Mouse (Mus musculus) gastrocnemius, postnatal 25 days (tissue): ENCODE results near the gene Dhh. TPM values are rescaled to one million over a fixed set of nuclear protein-coding genes. Genes with fewer than 3 reads are reported as not detected.
A peak's percentile ranks its signal among the peaks of the same experiment; 100 is the strongest.
"Not testable (repeated sequence)": the region's sequence is repeated elsewhere in the genome, so short reads cannot be mapped to it uniquely, and the experiment has no call there.

ENCODE experiments used
- DNase-seq: peaks from one replicate; pipeline ENCODE4 v3.0.0; 2022
- long read RNA-seq, 2 experiments: library from polyadenylated mRNA; stranded (forward); transcript quantifications; one replicate each; pipeline ENCODE4 v2.0.0; 2021
- total RNA-seq, 2 experiments: library from RNA; stranded (reverse); gene quantifications; 1 replicate in 1 of 2; 2 replicates in 1 of 2; pipeline ENCODE4 v1.2.3; 2021

Dhh gene
- total RNA-seq, result 1 to 10 TPM; 1.2 to 2.3 TPM
- long read RNA-seq, experiment 1, full-length matches to known transcripts, result 4 of 4 reads
- long read RNA-seq, experiment 1, partial matches to known transcripts, result 0 of 4 reads
- long read RNA-seq, experiment 1, other reads (novel, unspliced or antisense), result 0 of 4 reads
- long read RNA-seq, experiment 2, full-length matches to known transcripts, result 1 of 1 reads
- long read RNA-seq, experiment 2, partial matches to known transcripts, result 0 of 1 reads
- long read RNA-seq, experiment 2, other reads (novel, unspliced or antisense), result 0 of 1 reads

- no peak for DNase-seq
These were observed at the start of gene Dhh for GRCm38 (mm10) chr15:98897928-98898800. TSS of gene Dhh (minus strand) at chr15:98898540.

- no peak for DNase-seq
These were observed 49.5 kb upstream of the Dhh start for GRCm38 (mm10) chr15:98947884-98948283.

GRCm38 (mm10) chr15:98943133-98943532 is 44.8 kb upstream of the Dhh start:
- DNase-seq, result no peak

GRCm38 (mm10) chr15:98942081-98942480 is 43.7 kb upstream of the Dhh start:
- DNase-seq, result no peak

GRCm38 (mm10) chr15:98941539-98941938 is 43.2 kb upstream of the Dhh start:
- DNase-seq, result no peak

GRCm38 (mm10) chr15:98940816-98941215 is 42.5 kb upstream of the Dhh start:
- DNase-seq, result no peak

GRCm38 (mm10) chr15:98934217-98934839 is 36.0 kb upstream of the Dhh start, which contains the start of gene Tuba1b:
TSS of gene Tuba1b (minus strand) at chr15:98934565.
- DNase-seq, result peak; percentile 92

- peak; percentile 91 for DNase-seq
These were observed 35.5 kb upstream of the Dhh start for GRCm38 (mm10) chr15:98933833-98934216.

GRCm38 (mm10) chr15:98933004-98933671 is 34.8 kb upstream of the Dhh start:
- DNase-seq, result not testable (repeated sequence)

GRCm38 (mm10) chr15:98930998-98931397 is 32.7 kb upstream of the Dhh start:
- DNase-seq, result no peak

GRCm38 (mm10) chr15:98930017-98930734 is 31.8 kb upstream of the Dhh start:
- no peak for DNase-seq

- peak; percentile 59 for DNase-seq
These were observed 30.4 kb upstream of the Dhh start for GRCm38 (mm10) chr15:98928598-98929240.

GRCm38 (mm10) chr15:98927566-98927965 is 29.2 kb upstream of the Dhh start:
- no peak for DNase-seq

- DNase-seq, result no peak
These were observed 26.3 kb upstream of the Dhh start for GRCm38 (mm10) chr15:98924682-98925081.

- DNase-seq, result no peak
These were observed 24.7 kb upstream of the Dhh start for GRCm38 (mm10) chr15:98923031-98923537.

GRCm38 (mm10) chr15:98922581-98922980 is 24.2 kb upstream of the Dhh start:
- DNase-seq, result no peak

GRCm38 (mm10) chr15:98921510-98921909 is 23.2 kb upstream of the Dhh start:
- DNase-seq, result no peak

GRCm38 (mm10) chr15:98918499-98918895 is 20.2 kb upstream of the Dhh start:
- not testable (repeated sequence) for DNase-seq

GRCm38 (mm10) chr15:98917538-98918498 is 19.5 kb upstream of the Dhh start, which contains the start of gene Lmbr1l:
TSS of gene Lmbr1l (minus strand) at chr15:98918231.
- DNase-seq, result peak; percentile 100

GRCm38 (mm10) chr15:98917091-98917490 is 18.8 kb upstream of the Dhh start:
- DNase-seq, result no peak
